Mouse (Mus musculus): Measurements from ENCODE around the gene Ftl1-ps1. TPM values are rescaled to one million over a fixed set of nuclear protein-coding genes. Genes with fewer than 3 reads are reported as not detected.
A peak's percentile ranks its signal among the peaks of the same experiment; 100 is the strongest.

The Ftl1-ps1 gene
- total RNA-seq, 1 experiment, result 2,182 TPM

- no peaks in the 10 kb centered on the region for H3K9me3 ChIP-seq (ENCODE audit: control insufficient read depth, insufficient read depth, low read depth, low read length)
- peaks cover 4% of the 10 kb centered on the region for H3K36me3 ChIP-seq (ENCODE audit: control insufficient read depth, insufficient read depth, low read length, poor library complexity, severe bottlenecking)
- in situ Hi-C loops (cut with MboI; ENCODE audit: low sequenced_read_pairs in 2 of 2, unreplicated experiment in 2 of 2), result no loop called here
- TF ChIP-seq MAFK (IDR thresholded peaks at IDR 0.05; ENCODE audit: insufficient read depth, low read depth, low read length) (no peak), CHD2 (IDR thresholded peaks at IDR 0.05; ENCODE audit: low read depth, low read length) (no peak), ZC3H11A (IDR thresholded peaks at IDR 0.05; ENCODE audit: borderline replicate concordance, low read depth, low read length) (no peak), ZNF384 (IDR thresholded peaks at IDR 0.05; ENCODE audit: low read depth, low read length) (no peak), HCFC1 (IDR thresholded peaks at IDR 0.05; ENCODE audit: borderline replicate concordance, insufficient read depth, low read length) (no peak)
- H3K4me1 ChIP-seq (ENCODE audit: control insufficient read depth in 2 of 2, insufficient read depth in 2 of 2, low read length in 2 of 2, poor library complexity in 1 of 2), result peaks cover 0 to 3% of the 10 kb centered on the region in 2 experiments; a peak in 1 of 4 replicates
- no peak overlapping the region for H3K4me3 ChIP-seq (ENCODE audit: insufficient read depth in 1 of 2, low read depth in 1 of 2, low read length in 2 of 2, poor library complexity in 1 of 2, severe bottlenecking in 1 of 2)
- H3K27ac ChIP-seq (ENCODE audit: insufficient read depth, low read depth, low read length, poor library complexity, severe bottlenecking), result no peak overlapping the region
- no peak overlapping the region for H3K9ac ChIP-seq (ENCODE audit: insufficient read depth, low read depth, low read length, poor library complexity, severe bottlenecking)
- no peak for DNase-seq (ENCODE audit: low read depth, low spot score)
Observed at GRCm38 (mm10) chr13:74363176-74363858, 36.2 kb upstream of the Ftl1-ps1 start.

GRCm38 (mm10) chr13:74363859-74364235, 35.6 kb upstream of the Ftl1-ps1 start, which contains the start of gene Lrrc14b:
Lrrc14b (minus strand) TSS chr13:74364005.
- H3K4me1 ChIP-seq (ENCODE audit: control insufficient read depth in 2 of 2, insufficient read depth in 2 of 2, low read length in 2 of 2, poor library complexity in 1 of 2), result peaks cover 0 to 3% of the 10 kb centered on the region in 2 experiments; a peak in 1 of 4 replicates
- H3K9me3 ChIP-seq (ENCODE audit: control insufficient read depth, insufficient read depth, low read depth, low read length), result no peaks in the 10 kb centered on the region
- H3K9ac ChIP-seq (ENCODE audit: insufficient read depth, low read depth, low read length, poor library complexity, severe bottlenecking), result no peak within 1 kb of the TSS
- TF ChIP-seq ZC3H11A (IDR thresholded peaks at IDR 0.05; ENCODE audit: borderline replicate concordance, low read depth, low read length) (no peak), MAFK (IDR thresholded peaks at IDR 0.05; ENCODE audit: insufficient read depth, low read depth, low read length) (no peak), CHD2 (IDR thresholded peaks at IDR 0.05; ENCODE audit: low read depth, low read length) (no peak), HCFC1 (IDR thresholded peaks at IDR 0.05; ENCODE audit: borderline replicate concordance, insufficient read depth, low read length) (no peak), ZNF384 (IDR thresholded peaks at IDR 0.05; ENCODE audit: low read depth, low read length) (no peak)
- DNase-seq (ENCODE audit: low read depth, low spot score), result no peak
- in situ Hi-C loops (cut with MboI; ENCODE audit: low sequenced_read_pairs in 2 of 2, unreplicated experiment in 2 of 2), result no loop called here
- H3K4me3 ChIP-seq (ENCODE audit: insufficient read depth in 1 of 2, low read depth in 1 of 2, low read length in 2 of 2, poor library complexity in 1 of 2, severe bottlenecking in 1 of 2), result no peak within 1 kb of the TSS
- H3K36me3 ChIP-seq (ENCODE audit: control insufficient read depth, insufficient read depth, low read length, poor library complexity, severe bottlenecking), result peaks cover 4% of the 10 kb centered on the region
- no peak within 1 kb of the TSS for H3K27ac ChIP-seq (ENCODE audit: insufficient read depth, low read depth, low read length, poor library complexity, severe bottlenecking)

GRCm38 (mm10) chr13:74381533-74382276, 17.8 kb upstream of the Ftl1-ps1 start:
- Histone ChIP-seq H3K9me3 (ENCODE audit: control insufficient read depth, insufficient read depth, low read depth, low read length) (no peaks in the 10 kb centered on the region), H3K27ac (ENCODE audit: insufficient read depth, low read depth, low read length, poor library complexity, severe bottlenecking) (no peak overlapping the region), H3K36me3 (ENCODE audit: control insufficient read depth, insufficient read depth, low read length, poor library complexity, severe bottlenecking) (no peaks in the 10 kb centered on the region), H3K9ac (ENCODE audit: insufficient read depth, low read depth, low read length, poor library complexity, severe bottlenecking) (no peak overlapping the region), H3K4me1 (ENCODE audit: control insufficient read depth in 2 of 2, insufficient read depth in 2 of 2, low read length in 2 of 2, poor library complexity in 1 of 2) (no peaks in the 10 kb centered on the region), H3K4me3 (ENCODE audit: insufficient read depth in 1 of 2, low read depth in 1 of 2, low read length in 2 of 2, poor library complexity in 1 of 2, severe bottlenecking in 1 of 2) (no peak overlapping the region)
- TF ChIP-seq ZC3H11A (IDR thresholded peaks at IDR 0.05; ENCODE audit: borderline replicate concordance, low read depth, low read length), result no peak
- no peak for TF ChIP-seq ZNF384 (IDR thresholded peaks at IDR 0.05; ENCODE audit: low read depth, low read length)
- TF ChIP-seq HCFC1 (IDR thresholded peaks at IDR 0.05; ENCODE audit: borderline replicate concordance, insufficient read depth, low read length), result no peak
- TF ChIP-seq CHD2 (IDR thresholded peaks at IDR 0.05; ENCODE audit: low read depth, low read length), result no peak
- no peak for TF ChIP-seq MAFK (IDR thresholded peaks at IDR 0.05; ENCODE audit: insufficient read depth, low read depth, low read length)
- no peak for DNase-seq (ENCODE audit: low read depth, low spot score)
- in situ Hi-C loops (cut with MboI; ENCODE audit: low sequenced_read_pairs in 2 of 2, unreplicated experiment in 2 of 2), result no loop called here

GRCm38 (mm10) chr13:74382289-74382688, 17.2 kb upstream of the Ftl1-ps1 start:
- no peak for DNase-seq (ENCODE audit: low read depth, low spot score)
- Histone ChIP-seq H3K4me3 (ENCODE audit: insufficient read depth in 1 of 2, low read depth in 1 of 2, low read length in 2 of 2, poor library complexity in 1 of 2, severe bottlenecking in 1 of 2) (no peak overlapping the region), H3K4me1 (ENCODE audit: control insufficient read depth in 2 of 2, insufficient read depth in 2 of 2, low read length in 2 of 2, poor library complexity in 1 of 2) (no peaks in the 10 kb centered on the region), H3K9ac (ENCODE audit: insufficient read depth, low read depth, low read length, poor library complexity, severe bottlenecking) (no peak overlapping the region), H3K36me3 (ENCODE audit: control insufficient read depth, insufficient read depth, low read length, poor library complexity, severe bottlenecking) (no peaks in the 10 kb centered on the region), H3K27ac (ENCODE audit: insufficient read depth, low read depth, low read length, poor library complexity, severe bottlenecking) (no peak overlapping the region), H3K9me3 (ENCODE audit: control insufficient read depth, insufficient read depth, low read depth, low read length) (no peaks in the 10 kb centered on the region)
- in situ Hi-C loops (cut with MboI; ENCODE audit: low sequenced_read_pairs in 2 of 2, unreplicated experiment in 2 of 2), result no loop called here
- TF ChIP-seq ZC3H11A (IDR thresholded peaks at IDR 0.05; ENCODE audit: borderline replicate concordance, low read depth, low read length) (no peak), CHD2 (IDR thresholded peaks at IDR 0.05; ENCODE audit: low read depth, low read length) (no peak), HCFC1 (IDR thresholded peaks at IDR 0.05; ENCODE audit: borderline replicate concordance, insufficient read depth, low read length) (no peak), MAFK (IDR thresholded peaks at IDR 0.05; ENCODE audit: insufficient read depth, low read depth, low read length) (0 out of 2 replicates have a peak, but pooled peaks have one; percentile 38)

Measured in ES-E14 (cell line).